Mouse (Mus musculus): ENCODE data around the gene Enpp4.

Enpp4 gene

GRCm38 (mm10) chr17:44105287-44106138 is at the start of gene Enpp4:
TSS of gene Enpp4 (minus strand) at chr17:44105809.
- peak; percentile 84 to 89 for DNase-seq (ENCODE audit: low read depth in 2 of 2, low spot score in 2 of 2)

DNA sequence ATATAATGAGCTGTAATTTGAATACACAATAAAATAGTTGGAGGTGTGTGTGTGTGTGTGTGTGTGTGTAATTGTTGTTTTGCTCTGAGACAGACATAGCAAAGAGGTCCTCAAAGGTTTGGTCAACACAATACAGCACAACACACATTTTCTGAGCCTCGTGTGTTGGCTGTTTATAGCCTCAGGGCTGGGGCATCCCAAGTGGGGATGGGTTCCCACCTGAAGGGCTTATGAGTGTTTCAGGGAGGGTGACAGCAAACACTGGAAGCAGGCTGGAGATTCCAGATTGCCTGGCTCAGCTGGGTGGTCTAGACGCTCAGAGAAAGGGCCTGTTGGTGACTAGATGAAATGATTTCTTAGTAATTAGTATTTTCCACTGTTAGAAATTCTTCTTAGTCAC is 49.6 kb upstream of the Enpp4 start:
- no peak for DNase-seq (ENCODE audit: low read depth in 2 of 2, low spot score in 2 of 2)

DNA sequence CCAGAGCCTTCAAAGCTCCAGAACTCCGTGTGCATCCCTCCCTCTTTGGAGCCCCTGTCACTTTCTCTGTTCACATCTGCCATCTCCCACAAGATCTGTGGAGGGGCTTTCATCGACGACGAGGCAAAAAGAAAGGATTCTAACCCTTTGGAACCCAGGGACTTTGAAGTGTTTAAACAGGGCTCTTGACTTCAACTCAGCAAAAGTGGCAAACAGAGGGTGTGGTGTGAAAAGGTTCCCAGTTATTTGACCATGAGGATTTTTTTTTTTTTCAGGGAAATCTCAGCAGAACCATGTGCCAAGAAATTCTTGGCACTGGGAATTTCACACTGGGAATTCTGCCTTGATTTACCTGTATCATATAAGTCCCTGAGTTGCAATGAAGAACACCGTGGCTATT is 48.3 kb upstream of the Enpp4 start:
- no peak for DNase-seq (ENCODE audit: low read depth in 2 of 2, low spot score in 2 of 2)

GRCm38 (mm10) chr17:44151889-44152288 is 46.3 kb upstream of the Enpp4 start:
- no peak for DNase-seq (ENCODE audit: low read depth in 2 of 2, low spot score in 2 of 2)

- DNase-seq (ENCODE audit: low read depth in 2 of 2, low spot score in 2 of 2), result no peak
Measured at GRCm38 (mm10) chr17:44151130-44151529, 45.5 kb upstream of the Enpp4 start.

DNA sequence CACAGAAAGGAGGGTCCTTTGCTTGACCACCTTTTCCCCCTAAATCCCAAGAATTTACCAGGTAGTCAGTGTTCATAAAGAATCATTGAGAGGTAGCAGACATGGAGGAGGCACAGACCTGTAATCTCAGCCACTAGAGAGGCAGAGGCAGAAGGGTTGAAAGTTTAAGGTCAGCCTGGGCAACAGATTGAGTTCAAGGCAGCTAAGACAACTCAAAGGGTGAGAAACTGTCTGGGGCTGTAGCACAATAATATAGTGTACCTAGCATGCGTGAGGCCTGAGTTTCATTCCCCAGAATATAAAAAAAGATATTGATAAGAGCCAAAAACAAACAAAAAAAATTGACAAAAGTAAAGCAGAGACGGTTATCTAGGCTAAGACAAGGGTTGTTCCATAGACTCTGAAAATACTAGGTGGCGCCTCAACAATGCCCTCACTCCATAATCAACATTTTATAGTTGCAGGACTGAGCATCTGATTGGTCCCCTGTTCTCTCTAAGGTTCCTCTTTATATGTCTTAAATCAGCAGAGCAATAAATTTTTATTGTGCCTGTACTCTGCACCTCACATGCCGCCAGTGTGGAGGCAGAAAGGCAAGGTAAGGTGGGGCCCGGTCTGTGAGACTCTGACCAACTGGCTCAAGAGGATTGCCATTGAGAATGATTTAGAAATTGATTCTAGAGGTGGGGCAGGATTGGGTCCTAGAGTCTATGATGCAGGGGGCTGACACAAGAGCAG is 42.7 kb upstream of the Enpp4 start:
- DNase-seq (ENCODE audit: low read depth in 2 of 2, low spot score in 2 of 2), result no peak

DNA sequence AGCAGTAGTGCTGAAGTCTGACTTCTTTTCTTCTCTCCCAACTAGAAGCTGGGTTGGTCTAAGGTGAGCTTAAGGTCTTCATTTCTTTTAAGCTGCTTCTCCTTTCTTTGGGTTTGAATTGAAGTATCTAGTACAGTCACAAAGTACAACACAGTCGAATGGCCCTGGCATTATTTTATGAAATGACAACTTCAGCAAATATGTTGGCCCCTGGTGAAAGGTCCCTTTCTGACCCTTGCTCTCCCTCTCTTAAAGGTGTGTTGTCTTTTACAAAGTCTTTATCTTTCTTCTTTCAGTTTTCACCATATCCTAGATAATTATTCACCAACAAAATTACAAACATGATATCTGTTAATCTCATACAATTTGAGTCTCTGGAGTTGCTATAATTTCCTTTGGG is 40.2 kb upstream of the Enpp4 start:
- no peak for DNase-seq (ENCODE audit: low read depth in 2 of 2, low spot score in 2 of 2)

GRCm38 (mm10) chr17:44136863-44137640 is 31.4 kb upstream of the Enpp4 start:
- no peak for DNase-seq (ENCODE audit: low read depth in 2 of 2, low spot score in 2 of 2)

- no peak for DNase-seq (ENCODE audit: low read depth in 2 of 2, low spot score in 2 of 2)
Measured at GRCm38 (mm10) chr17:44136018-44136417, 30.4 kb upstream of the Enpp4 start.

DNA sequence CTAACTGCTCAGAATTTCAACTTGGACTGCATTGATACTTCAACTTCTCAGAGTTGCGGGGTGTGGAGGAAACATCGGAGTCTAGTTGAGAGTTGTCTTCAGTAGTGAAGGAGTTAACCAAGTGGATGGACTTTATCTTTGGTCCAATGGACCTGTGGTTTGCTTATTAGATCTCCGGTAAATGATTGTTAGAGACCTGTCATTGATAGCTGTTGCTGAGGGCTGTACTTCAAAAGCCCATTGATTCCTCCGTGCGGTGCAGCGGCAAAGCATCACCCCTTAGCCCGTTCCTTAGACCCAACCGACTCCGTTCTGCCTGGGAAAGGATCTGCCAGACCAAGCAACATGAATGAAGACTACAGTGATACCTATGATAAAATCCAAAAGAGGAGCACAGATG is 28.9 kb upstream of the Enpp4 start:
- DNase-seq (ENCODE audit: low read depth in 2 of 2, low spot score in 2 of 2), result no peak

DNA sequence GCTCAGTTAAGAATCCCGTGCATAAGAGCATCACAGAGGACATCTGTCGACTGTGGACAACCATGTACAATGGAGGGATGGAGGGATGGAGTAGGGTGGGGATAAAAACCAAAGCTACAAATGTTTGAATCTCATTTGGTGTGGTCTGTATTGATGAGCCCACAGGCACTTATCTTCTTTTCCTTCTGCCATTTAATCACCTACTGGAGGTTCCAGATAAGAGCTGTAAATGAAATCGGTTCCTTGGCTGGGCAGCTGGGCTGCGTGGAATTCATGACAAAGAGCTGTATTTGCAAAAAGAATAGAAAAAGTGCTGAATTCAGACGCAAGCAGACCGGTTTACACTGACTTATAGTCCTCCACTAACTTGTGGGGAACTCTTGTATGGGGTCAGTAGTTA is 28.5 kb upstream of the Enpp4 start:
- no peak for DNase-seq (ENCODE audit: low read depth in 2 of 2, low spot score in 2 of 2)

DNA sequence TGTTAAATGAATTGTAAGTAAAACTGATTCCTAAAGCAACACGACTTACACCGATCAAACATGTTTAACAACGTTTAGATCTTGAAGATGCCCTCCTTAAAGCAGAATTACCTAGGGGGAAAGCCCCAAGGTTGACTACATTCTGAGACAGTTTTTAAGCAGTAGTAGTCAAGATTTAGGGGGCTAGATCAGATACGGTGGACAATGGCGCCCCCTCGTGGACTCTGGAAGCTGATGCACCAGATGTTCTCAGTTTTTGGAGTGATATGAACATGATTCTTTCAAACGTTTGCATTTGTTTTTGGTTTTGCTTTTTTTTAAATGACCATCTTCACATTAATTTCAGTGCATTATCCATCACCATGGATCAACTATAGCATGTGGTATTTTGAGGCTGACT is 24.8 kb upstream of the Enpp4 start:
- peak; percentile 66 to 69 for DNase-seq (ENCODE audit: low read depth in 2 of 2, low spot score in 2 of 2)

GRCm38 (mm10) chr17:44129092-44129750 is 23.6 kb upstream of the Enpp4 start:
- no peak for DNase-seq (ENCODE audit: low read depth in 2 of 2, low spot score in 2 of 2)

- peak in 1 of 2 experiments; percentile 17 for DNase-seq (ENCODE audit: low read depth in 2 of 2, low spot score in 2 of 2)
Measured at GRCm38 (mm10) chr17:44121366-44122100, 15.9 kb upstream of the Enpp4 start.

DNA sequence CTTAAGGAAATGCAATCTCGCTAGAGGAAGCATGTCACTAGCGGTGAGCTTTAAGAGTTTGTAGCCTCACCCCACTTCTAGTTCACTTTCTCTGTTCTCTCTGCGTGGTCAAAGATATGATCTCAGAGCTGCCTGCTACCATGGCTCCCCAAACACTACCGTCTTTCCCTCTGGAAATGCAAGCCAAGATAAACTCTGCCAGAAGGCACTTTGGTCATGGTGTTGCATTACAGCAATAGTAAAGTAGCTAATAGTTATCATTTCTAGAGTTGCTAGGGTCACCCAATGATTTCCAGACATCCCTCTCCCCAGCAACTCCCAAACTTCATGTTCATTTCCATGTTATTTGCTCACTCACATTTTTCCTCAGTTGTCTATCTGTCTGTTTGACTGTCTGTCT is 12.6 kb upstream of the Enpp4 start:
- DNase-seq (ENCODE audit: low read depth in 2 of 2, low spot score in 2 of 2), result no peak

GRCm38 (mm10) chr17:44117721-44118120 is 12.1 kb upstream of the Enpp4 start:
- DNase-seq (ENCODE audit: low read depth in 2 of 2, low spot score in 2 of 2), result no peak

GRCm38 (mm10) chr17:44116584-44116983 is 11.0 kb upstream of the Enpp4 start:
- no peak for DNase-seq (ENCODE audit: low read depth in 2 of 2, low spot score in 2 of 2)

- no peak for DNase-seq (ENCODE audit: low read depth in 2 of 2, low spot score in 2 of 2)
Measured at GRCm38 (mm10) chr17:44108331-44108730, 2.7 kb upstream of the Enpp4 start.

DNA sequence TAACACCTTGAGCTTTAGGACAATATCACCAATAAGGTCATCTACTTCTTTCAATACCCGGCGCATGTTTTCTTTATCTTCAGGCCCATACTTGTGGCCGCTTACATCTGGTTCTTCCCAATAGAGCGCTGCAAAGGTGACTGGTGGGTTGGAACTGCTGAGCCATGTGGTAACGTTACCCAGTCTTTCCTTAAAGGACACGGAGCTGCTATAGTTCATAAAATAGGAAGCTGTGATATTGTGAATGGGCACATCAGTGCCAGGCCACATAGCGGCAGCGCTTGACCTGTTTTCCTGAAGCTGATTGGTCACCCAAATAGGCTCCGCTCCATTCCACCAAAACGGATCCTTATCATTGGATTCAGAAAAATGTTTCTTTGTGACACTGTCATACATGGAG is 3.6 kb downstream of the Enpp4 start:
- no peak for DNase-seq (ENCODE audit: low read depth in 2 of 2, low spot score in 2 of 2)

GRCm38 (mm10) chr17:44100906-44101305 is 4.7 kb downstream of the Enpp4 start:
- DNase-seq (ENCODE audit: low read depth in 2 of 2, low spot score in 2 of 2), result no peak
